Mouse (Mus musculus): Measurements from ENCODE around the gene Mast4.

Mast4 gene

DNA sequence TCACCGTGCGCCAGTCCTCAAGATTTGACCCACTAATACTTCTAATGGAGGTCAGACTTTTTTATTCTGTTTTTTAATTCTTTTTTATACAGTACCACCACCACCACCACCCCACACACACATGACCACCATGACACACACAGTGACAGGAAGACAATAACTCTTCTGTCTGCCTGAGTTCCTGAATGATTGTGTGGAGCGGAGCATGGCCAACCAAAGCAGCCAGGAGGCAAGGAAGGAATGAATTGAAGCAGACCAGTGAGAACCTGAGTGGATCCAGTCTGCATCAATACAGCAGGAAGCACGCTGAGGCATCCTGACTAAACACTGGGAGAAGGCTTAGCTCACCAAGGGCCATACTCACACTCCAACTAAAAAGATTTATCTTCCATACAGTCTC, 219.2 kb downstream of the Mast4 start:
- no peak for DNase-seq

DNA sequence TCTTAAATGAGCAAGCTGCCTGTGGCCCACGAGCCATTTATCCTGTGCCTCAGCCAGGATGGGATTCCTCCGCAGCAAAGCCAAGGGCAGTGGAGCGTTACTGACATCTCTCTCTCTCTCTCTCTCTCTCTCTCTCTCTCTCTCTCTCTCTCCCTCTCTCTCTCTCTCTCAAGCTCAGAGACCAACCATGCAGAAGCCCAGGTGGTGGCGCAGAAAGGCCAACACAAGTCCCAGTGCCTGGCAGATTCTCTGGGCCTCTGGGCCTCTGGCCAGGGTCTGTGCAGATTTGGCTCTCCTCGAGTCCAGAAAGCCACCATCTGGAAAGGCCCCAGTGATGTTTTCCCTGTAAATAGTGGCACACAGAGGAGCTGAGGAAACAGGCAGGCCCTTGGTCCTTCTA, 220.0 kb downstream of the Mast4 start:
- no peak for DNase-seq

DNA sequence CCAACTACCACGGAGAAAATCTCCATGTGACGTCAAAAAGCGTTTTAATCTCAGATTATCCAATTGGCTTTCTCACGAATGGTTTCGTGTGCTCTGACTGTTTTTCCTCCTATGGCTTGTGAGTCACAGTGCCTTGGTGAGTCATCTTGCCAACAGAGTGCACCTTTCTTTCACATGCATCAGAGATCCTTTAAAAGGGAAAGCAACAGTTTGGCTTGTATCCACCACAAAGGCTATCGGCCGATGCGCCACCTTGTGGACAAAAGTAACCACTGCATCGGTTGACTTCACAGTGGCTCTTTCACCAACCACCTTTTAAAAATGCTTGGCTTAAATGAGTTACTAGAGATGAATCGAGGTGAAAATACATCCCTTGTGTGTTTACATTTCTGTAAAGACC, 224.4 kb downstream of the Mast4 start:
- peak; percentile 49 for DNase-seq

DNA sequence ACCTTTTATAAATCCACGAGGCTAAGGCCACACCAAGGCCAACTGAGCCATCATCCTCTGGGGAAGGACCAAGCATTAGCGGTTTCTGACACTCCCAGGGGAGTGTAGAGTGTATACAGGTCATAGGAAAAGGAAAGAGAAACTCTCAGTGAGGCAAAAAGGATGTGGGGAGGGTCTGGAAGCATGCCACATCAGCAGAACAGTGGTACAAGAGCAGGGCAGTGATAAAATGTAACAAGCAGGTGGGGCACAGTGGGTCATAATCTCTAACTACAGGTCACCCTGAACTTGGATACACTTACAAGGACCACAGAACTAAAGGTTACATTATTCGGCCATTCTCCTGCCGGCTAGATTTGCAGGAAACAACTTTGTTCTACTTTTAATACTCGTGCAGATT, 226.9 kb downstream of the Mast4 start:
- no peak for DNase-seq

DNA sequence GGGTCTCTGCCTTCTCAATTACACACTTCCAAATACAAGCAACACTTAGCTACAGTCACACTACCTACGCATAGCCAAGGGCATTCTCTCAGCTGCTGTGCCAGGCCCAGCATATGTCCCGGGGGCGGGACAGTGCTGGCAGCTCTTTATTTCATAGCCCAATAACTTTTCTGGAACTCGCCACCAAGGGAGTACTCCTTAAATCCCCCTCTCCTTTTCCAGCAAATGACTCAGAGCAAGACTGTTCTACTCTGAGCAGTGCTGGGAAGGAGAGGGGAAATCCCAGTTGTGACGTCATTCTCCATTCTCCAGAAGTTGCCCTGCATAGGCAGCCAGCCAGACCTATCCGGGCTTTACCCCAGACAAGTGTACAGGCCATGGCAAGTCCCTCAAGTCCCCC, 231.7 kb downstream of the Mast4 start:
- DNase-seq: no peak

DNA sequence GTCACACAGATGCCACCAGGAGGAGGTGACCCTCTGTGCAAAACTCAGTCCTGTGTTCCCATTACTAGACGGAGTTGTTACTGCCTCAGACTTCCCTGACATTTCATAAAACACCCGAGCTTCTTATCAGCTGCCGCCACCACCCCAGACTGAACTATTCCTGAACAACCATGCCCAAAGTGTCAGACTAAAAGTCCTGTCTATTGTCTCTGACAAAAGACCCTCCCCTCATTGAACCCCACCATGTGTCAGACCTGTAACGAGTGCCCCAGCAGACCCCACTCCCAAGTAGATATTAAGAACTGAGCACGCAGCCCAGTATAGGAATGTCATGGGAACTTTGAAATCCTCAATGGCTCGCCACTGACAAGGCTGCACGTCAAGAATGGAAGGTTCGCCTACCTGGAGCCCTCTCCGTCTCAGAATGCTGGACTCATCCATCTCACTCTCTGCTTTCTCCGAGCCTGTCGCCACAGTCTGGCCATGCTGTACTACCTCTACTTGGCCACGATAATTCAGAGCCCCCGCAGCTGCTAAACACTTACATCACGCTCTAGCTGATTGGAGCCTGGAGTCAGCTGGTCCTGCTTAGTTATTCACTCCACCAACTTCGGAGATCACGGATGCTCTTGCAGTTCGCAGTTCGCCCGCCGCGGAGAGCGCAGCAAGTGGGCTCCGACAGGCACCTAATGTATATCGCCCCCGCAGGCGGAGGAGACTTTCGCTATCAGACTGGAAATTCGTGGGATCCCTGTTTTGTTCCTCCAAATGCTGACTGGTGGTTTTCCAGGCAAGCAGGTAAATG, 237.7 kb downstream of the Mast4 start:
- DNase-seq: peak; percentile 30

DNA sequence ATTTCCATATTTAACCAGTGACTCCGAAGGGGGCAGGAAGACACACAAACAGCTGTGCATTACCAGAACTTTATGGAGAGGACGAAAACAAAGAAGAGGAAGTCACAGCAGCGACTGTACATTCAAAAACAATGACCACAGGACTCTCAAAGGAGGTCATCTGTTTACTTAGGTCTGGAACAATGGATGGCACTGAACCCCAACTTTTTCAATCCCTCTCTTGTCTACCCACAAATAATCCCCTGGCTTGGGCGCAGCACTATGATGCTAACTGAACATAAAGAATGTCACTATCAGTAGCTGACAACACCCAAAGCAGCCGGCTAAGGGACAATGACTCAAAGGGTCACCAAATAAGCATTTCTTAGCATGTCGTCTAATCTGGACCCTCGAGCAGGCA, 238.8 kb downstream of the Mast4 start:
- DNase-seq: no peak

DNA sequence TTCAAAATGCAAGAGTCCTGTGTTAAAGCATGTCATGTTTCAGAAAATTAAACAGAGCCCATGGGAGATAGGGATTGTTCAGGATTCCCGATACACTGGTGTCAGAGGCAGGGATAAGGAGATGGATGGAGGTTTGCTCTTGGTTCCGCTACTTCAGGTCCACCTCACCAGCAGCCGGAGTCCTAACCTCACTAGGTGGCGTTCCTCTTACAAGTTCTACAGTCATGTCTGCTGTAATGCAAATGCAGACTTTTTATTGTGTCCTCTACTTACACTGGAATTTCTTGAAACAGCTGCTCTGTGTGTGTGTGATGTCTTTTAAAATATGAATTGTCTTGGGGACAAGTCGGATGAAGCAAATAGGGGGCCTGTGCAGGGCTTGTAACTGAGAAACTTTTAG, 239.7 kb downstream of the Mast4 start:
- DNase-seq: no peak

DNA sequence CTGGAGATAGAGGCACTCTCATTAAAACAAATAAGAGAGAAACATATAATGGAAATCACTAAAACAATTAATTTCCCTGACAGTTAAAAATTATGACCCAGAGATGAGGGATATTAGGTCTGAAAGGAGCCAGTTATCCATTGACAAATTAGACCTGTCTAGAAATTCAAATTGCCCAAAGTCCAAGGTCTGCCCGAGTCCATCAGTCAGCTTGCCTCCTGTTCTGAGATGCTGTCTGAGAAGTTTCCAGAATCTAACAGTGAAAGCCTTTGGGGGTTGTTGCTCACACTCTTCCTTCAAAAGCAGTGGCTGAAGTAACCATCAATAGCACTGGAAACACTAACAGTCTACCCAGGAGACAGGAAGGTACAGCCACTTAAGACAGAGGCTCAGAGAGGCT, 240.6 kb downstream of the Mast4 start:
- DNase-seq: no peak

DNA sequence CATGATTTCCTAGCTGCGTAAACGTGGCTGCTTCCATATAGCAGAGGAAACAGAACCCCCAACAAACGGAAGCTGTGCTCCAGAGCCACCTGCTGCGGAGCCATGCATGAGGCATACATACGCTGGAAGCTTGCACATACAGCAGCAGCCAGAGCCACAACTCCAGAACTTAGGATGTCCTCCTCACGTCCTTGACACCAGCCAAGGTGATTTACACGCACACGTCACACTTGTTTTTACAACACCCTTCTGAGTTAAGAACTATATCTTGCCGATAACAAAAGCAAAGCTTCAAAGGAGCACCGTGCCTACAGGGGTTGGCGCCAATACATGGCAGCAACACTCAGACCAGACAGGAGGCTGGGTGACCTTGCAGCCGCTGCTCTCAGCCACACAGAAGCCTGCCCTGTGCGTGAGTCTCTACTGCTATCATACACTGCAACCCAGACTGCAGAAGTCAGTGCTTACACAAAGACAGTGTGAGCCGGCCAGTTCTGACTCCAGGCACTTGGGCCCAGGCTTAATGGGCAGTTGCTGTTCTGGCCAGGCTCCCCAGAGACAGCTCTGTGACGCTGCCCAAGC, 248.7 kb downstream of the Mast4 start:
- no peak for DNase-seq

DNA sequence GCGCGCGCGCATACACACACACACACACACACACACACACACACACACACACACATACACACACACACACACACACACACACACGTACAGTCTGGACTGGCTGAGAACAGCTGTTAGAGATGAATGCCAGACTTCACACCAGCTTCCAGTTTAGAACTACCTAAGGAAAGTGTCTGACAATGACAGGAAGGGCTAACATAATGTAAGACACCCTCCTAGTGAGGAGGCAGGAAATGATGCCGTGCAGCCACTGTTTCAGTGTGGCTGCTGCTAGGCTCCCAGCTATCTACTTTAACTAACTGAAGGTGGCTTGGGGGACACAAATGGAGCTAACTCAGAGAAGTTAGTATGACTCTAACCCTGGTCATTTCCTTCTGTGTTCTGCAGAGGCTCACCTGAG, 251.4 kb downstream of the Mast4 start:
- DNase-seq: no peak

DNA sequence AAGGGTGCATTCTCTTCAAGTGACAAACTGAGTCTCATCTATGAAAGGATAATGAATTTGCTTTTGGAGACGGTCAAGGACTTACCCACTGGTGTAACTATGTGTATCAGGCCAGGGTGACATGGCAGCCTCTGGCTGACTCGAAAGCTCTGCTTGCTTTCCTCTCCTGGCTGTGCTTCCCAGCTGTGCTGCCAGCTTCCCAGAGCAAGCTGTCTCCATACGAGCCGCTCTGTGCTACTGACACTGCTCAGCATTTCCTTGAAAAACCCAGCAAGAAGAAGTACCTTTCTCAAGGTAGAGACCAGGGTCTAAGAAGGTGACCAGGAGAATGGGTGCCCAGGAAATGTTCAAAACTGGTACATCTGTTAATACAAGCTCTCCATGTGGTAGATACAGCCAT, 254.5 kb downstream of the Mast4 start:
- DNase-seq: no peak

DNA sequence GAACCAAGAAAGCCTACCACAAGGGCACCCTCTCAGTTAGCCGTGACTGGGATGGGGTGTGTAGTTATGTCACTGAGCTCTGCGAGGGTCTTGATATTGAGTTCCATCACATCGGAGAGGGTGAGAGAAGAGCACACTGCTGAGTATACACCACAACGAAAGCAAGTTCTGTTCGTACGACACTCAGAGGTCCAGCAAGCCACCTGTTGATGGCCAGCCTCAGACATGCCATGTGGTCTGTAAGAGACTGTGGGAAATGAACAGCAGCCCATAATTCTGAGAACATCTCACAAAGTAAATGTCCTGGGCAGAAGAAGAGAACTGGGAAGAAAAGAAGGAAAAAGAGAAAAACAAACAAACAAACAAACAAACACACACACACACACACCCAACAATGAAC, 255.5 kb downstream of the Mast4 start:
- DNase-seq: no peak

DNA sequence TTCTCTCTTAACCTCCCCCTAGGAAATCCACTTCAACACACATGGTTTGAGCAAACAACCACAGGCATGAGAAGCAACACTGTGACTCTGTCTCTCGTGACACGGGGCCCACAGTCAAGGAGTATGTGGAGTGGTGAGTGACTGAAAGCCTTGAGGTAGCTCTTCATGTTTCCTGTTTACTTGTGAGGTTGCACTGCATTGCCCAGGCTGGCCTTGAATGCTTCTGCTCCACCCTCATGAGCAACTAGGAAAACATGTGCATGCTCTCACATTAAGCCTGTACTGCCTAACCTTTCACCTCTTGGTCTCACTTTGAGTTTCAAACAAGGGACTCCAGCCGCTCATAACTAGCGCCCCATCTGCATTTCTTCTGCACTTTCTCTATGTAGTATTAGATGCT, 260.8 kb downstream of the Mast4 start:
- no peak for DNase-seq

DNA sequence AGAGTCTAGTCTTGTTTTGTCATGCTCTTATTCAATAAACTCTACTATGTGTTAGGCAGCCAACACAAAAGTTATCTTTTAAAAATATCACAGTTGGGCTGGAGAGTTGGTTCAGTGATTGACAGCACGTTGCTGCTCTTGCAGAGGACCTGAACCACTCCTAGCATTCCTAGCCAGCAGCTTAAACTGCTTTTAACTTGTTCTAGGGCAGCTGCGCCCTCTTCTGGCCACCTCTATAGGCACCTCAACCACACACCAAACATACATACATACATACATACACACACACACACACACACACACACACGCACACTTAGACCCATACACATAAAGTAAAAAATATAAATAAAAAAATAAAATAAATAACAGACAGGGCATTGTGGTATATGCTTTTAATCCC, 262.5 kb downstream of the Mast4 start:
- DNase-seq: no peak

DNA sequence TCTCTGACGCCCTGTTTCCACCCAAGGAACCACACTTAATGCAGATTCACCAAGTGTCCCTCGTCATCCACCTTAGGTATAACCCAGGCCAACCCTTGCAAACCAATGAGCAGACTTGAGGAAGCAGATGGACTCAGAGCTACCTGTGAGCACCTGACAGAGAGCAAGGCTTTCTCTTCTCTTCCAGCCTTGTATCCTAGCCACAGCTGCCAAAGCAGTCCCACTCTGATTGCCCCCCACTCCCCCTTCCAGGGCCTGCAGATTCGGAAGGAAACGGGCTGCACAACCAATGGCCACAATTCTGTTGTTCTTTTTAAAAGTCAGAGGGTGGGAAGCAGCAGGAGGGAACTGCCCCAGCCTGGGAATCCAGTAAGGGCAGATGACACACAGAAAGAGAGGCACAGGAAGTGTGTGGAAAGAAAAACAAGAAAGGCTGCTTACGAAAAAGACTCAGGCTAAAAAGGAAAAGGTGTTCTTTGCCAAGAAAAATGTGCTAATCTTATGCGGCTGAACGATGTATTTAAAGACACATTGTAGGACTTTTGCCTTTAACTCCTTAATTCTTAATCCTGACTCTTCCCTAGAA, 266.6 kb downstream of the Mast4 start:
- no peak for DNase-seq

DNA sequence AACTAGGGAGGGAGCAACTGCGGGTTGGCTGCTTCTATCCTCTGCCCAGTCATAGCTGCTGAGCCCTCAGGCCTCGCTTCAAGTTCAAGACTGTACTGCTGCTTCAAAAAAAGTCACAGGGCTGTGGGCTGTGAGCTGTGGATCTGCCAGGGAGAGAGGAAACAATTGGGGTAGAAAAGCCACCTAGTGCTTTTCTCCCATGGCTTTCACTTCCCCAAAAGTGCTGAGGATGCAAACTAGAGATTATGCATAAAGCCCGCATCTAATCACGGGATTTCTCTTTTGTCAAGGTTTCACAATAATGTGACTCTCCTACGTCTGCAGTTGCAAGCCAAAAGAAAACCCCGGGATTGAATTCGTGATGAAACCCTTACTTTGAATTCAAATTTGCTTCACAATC, 268.9 kb downstream of the Mast4 start:
- DNase-seq: no peak

DNA sequence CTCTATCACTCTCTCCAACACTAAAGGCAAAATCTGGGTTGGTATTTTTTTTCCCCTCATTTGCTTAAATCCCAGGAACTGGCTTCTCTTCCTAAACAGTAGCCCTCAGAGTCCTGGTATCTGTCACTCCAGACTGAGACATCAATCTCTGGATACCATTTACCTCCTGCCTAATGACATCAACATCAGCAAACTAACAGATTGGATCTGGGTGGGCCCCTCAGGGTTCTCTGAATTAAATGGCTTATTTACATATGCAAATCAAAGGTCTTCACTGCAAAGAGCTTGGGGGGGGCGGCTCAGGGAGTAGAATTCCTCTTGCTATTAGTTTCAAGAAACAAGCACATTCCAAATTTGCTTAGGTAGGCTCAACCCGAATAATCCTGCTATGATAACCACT, 272.6 kb downstream of the Mast4 start:
- no peak for DNase-seq

DNA sequence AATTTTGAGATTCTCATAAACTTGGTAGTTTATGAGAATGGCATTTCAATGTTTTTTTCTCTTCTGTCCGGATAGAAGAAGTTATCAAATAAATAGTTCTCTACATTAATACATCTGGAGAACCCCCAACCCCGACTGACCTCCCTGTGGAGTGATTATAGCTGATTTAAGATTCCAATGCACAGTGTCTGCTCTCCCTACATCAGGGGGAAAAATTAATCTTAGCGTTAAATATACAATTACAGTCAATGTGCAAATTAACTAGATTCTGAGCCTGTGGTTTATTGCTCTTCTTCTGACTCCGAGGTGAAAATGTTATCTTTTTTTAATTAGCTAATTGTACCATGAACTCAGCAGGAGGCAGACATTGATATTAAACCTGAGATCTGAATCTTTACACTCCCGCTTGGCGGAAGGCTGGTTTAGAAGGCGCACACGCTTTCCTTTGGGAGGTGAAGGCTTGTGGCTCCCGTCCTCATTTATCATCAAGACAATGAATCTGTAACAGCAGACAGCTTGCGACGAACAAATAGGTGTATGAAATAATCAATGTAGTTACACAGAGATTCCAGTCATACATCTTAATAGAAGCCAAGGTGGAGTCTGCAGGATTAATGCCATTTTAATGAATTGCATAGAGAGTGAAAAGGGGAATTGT, 274.2 kb downstream of the Mast4 start:
- no peak for DNase-seq

DNA sequence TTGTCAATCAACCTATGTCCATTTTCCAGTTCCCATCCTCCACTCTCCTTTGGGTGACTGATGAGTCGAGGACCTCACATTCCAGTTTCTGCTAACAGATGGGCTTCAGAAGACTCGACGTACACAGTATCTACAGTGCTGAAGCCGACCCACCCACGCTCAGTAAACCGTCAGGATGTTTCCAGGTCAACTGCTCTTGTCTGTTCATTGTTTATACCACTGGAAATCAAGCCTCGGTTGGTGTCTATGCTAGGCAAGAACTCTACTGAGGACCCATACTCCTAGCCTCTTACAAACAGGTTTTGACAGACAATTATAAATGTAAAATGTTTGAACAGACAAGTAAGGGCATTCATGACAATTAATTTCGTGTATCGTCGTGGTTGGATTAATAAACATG, 277.8 kb downstream of the Mast4 start:
- no peak for DNase-seq

DNA sequence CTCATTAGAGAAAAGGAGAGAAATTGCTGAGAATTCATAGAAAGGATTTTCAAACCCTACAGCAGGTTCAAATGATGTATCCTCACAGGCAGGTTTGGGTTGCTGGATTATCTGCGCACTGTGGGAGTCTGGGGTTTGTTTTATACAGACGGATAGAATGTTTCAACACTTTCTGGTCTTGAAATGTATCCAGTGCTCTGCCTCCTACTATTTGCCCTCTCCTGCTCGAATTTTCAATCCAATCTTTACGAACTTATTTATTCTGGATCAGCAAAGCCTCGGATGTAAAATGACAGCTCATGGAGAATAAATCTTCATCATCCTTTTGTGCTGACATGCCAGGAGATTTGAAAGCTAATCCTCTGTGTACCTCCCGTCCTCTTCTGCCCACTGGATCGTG, 281.6 kb downstream of the Mast4 start:
- no peak for DNase-seq

DNA sequence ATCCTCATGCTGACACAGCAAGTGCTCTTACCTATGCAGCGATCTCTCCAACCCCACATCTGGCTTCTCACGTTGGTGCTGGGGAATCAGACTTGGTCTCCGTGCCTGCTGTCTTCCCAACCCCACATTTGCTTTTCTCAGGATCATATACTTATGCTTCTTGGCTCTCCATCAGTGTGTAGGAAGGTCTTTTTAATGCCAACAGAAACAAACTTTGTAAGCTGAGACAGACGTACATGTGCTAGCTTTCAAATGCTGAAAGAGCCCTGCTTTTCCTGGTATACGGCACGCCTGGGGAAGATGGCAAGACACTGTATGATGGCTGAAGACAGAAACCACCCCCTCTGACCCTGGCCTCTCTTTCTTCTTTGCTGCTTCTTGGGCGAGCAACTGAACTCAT, 285.3 kb downstream of the Mast4 start:
- no peak for DNase-seq

DNA sequence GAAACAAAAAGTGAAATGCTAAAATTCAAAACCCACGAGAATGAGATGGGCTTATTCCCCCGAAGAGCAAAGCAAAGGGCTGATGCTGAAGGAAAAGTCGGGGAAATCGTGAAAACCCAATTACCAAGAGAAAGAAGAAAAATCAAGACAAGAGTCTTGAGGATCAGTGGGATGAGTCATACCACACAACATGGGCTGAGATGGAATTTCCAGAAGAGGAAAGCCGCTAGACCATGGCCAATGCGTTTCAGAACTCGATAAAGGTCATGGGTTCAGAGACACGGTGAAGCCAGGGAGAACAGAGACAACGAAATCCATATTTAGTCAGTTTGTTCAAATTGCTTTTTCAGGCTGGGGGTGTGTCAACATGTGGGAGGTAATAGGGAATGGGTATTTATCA, 290.6 kb downstream of the Mast4 start:
- no peak for DNase-seq

DNA sequence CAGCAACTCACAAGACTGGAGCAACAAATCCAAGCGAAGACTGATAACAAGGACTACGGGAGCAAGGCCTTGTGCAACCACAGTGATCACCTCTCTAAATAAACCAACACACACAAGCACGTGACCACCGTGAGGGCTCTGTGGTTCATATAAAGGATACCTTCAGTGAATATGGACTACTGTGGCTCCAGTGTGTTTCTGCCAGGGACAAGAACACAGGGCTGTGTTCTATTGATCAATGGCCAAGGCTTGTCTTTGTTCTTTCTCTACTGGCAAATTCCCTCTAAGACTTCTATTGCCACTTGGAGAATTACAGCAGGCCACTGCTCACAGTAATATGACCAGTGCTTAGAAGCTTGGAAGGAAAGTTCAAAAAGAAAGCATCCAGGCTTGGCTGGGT, 291.3 kb downstream of the Mast4 start:
- no peak for DNase-seq

All from thymus, postnatal 14 days (tissue).